Mouse (Mus musculus): ENCODE data around the gene Angptl7.

GRCm38 (mm10) chr4:148509450-148510084 is 9.3 kb upstream of the Angptl7 start:
- no peak for TF ChIP-seq CTCF (conservative IDR thresholded peaks at IDR 0.05; ENCODE audit: low read length)
- no peak for TF ChIP-seq NANOG (IDR thresholded peaks at IDR 0.05; ENCODE audit: borderline replicate concordance, low read length)
- TF ChIP-seq POU5F1 (IDR thresholded peaks at IDR 0.05; ENCODE audit: borderline replicate concordance, low read length): no peak

All from E14TG2a.4 (cell line).